Mouse (Mus musculus) olfactory bulb, adult 2 months (tissue): ENCODE results near the gene Arhgap10.

Experiments
- CTCF ChIP-seq: fragments of 200-500 bp; IDR thresholded peaks from 2 replicates; pipeline ENCODE4 v1.5.1; 2012; ENCODE audit warnings: low read depth, mild to moderate bottlenecking, low read length, moderate library complexity; ENCODE audit not compliant: insufficient read depth
- POLR2A ChIP-seq: fragments of 200-500 bp; IDR thresholded peaks from 2 replicates; pipeline ENCODE4 v1.6.1; 2012; ENCODE audit warnings: mild to moderate bottlenecking, low read depth, low read length, moderate library complexity; ENCODE audit not compliant: insufficient read depth

DNA sequence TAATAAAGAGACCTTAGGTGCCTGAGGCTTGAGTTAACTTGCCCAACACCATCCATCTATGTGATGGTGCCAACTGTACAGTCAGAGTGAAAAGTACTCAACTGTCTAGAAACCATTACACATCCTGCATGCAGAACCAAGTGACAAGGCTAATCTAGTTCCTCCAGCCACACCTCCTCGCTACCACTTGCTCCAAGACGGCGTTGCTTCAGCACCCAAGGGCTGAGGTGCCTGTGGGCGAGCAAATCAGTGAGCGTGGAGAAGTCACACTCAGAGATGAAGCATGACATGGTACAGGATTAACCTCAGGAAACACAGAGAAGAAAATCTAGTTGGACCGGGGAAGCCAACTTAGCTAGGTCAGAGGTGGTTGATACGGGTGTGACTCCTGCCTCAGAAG is 8.7 kb downstream of the Arhgap10 start:
- TF ChIP-seq CTCF = no peak
- no peak for TF ChIP-seq POLR2A
